Mouse (Mus musculus): ENCODE data around the gene Map3k5.

GRCm38 (mm10) chr10:20024891-20025290 is 90.6 kb downstream of the Map3k5 start:
- TF ChIP-seq POLR2A (IDR thresholded peaks at IDR 0.05; ENCODE audit: low read depth, low read length) (no peak), HCFC1 (IDR thresholded peaks at IDR 0.05; ENCODE audit: low read depth, low read length) (no peak), CTCF (conservative IDR thresholded peaks at IDR 0.05 in 1 of 2, IDR thresholded peaks at IDR 0.05 in 1 of 2; ENCODE audit: low read depth in 2 of 2, low read length in 2 of 2) (no peak), ZNF384 (IDR thresholded peaks at IDR 0.05; ENCODE audit: low read depth, low read length) (no peak)

All from CH12.LX (cell line).